Mouse (Mus musculus) small intestine, adult 2 months (tissue): ENCODE results near the gene Stk38l. TPM values are rescaled to one million over a fixed set of nuclear protein-coding genes. Genes with fewer than 3 reads are reported as not detected.

Experiments
- H3K27ac ChIP-seq: fragments of 200-500 bp; 2 replicates; pipeline ENCODE4 v1.5.1; 2012; ENCODE audit warnings: low read depth, low read length, control low read depth, inconsistent platforms; ENCODE audit not compliant: insufficient read depth
- H3K27me3 ChIP-seq: fragments of 200-500 bp; 2 replicates; pipeline ENCODE4 v1.6.1; 2012; ENCODE audit warnings: mild to moderate bottlenecking, moderate library complexity, low read length, inconsistent platforms; ENCODE audit not compliant: control insufficient read depth, insufficient read depth
- H3K36me3 ChIP-seq: fragments of 200-500 bp; 2 replicates; pipeline ENCODE4 v1.6.1; 2012; ENCODE audit warnings: mild to moderate bottlenecking, low read length, control low read depth, inconsistent platforms; ENCODE audit not compliant: control insufficient read depth, insufficient read depth
- H3K4me1 ChIP-seq: fragments of 200-500 bp; 2 replicates; pipeline ENCODE4 v1.6.1; 2012; ENCODE audit warnings: low read length, inconsistent platforms, mixed read lengths; ENCODE audit not compliant: control insufficient read depth, insufficient read depth, insufficient read length
- H3K4me3 ChIP-seq: fragments of 200-500 bp; 2 replicates; pipeline ENCODE4 v1.5.1; 2012; ENCODE audit warnings: low read depth, mild to moderate bottlenecking, control low read depth, inconsistent platforms, low read length, moderate library complexity
- CTCF ChIP-seq: fragments of 200-500 bp; IDR thresholded peaks from 2 replicates; pipeline ENCODE4 v1.5.1; 2012; ENCODE audit warnings: low read depth, mild to moderate bottlenecking, control low read depth, inconsistent platforms, low read length, moderate library complexity, mixed read lengths; ENCODE audit not compliant: insufficient replicate concordance, insufficient read length; ENCODE audit errors: extremely low read depth
- POLR2A ChIP-seq: fragments of 200-500 bp; IDR thresholded peaks from 2 replicates; pipeline ENCODE4 v1.6.1; 2012; ENCODE audit warnings: low read depth, mild to moderate bottlenecking, control low read depth, inconsistent platforms, low read length, moderate library complexity
- WGBS: fragments of 180-500 bp; shearing (Covaris S2); methylation state at CpG from one replicate; pipeline ENCODE4 v1.1.7; 2018; 5-methylcytosine and 5-hydroxymethylcytosine counted together
- polyA plus RNA-seq: library from polyadenylated mRNA; depleted of rRNA; stranded (reverse); fragments of >200 nt; gene quantifications from 2 replicates; pipeline ENCODE4 v1.2.3, GENCODE M21; 2012

Stk38l gene
- polyA plus RNA-seq, 1 experiment, result 1.6 TPM

DNA sequence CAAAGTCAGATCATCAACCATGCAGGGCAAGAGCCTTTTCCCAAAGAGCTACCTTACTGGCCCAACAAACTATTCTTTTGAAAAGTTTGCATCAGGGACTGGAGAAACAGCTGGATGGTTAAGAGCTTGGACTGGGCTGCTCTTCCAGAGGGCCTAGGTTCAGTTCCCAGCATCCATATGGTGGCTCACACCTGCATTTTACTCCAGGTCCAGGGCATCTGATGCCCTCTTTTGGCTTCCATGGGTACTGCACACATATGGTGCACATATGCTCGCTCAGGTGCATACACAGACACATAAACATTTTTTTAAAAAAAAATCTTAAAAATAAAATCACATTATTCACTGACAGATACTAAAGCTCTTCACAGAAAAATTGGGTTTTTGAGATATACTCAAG, 19.2 kb upstream of the Stk38l start:
- no peaks in the 10 kb centered on the region for H3K36me3 ChIP-seq
- no peaks in the 10 kb centered on the region for H3K4me1 ChIP-seq
- no peak overlapping the region for H3K4me3 ChIP-seq
- WGBS, result 98% methylated on average over 1 of the region's 1 CpGs
- no peak overlapping the region for H3K27ac ChIP-seq
- no peaks in the 10 kb centered on the region for H3K27me3 ChIP-seq
- no peak for TF ChIP-seq POLR2A
- no peak for TF ChIP-seq CTCF

DNA sequence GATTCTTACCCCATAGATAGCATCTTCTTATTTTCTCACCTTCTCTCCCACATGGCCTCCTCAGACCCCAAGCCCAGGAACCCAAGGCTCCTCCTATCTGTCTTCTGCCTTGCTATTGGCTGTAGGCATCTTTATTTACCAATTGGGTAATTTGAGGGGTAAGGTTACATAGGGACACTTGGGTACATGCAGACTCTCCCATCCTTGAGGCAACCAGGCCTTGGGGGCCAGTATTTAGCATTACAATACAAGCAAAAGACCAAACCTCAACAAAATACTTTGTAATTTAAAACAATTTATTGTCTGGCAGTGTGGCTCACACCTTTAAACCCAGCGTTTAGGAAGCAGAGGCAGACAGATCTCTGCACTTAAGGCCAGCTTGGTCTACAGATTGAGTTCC, 5.2 kb upstream of the Stk38l start:
- TF ChIP-seq POLR2A (no peak), CTCF (no peak)
- no peak overlapping the region for H3K4me3 ChIP-seq
- H3K27me3 ChIP-seq, result no peaks in the 10 kb centered on the region
- H3K4me1 ChIP-seq, result no peaks in the 10 kb centered on the region
- no peak overlapping the region for H3K27ac ChIP-seq
- 83% methylated on average over 1 of the region's 1 CpGs for WGBS
- H3K36me3 ChIP-seq, result no peaks in the 10 kb centered on the region

DNA sequence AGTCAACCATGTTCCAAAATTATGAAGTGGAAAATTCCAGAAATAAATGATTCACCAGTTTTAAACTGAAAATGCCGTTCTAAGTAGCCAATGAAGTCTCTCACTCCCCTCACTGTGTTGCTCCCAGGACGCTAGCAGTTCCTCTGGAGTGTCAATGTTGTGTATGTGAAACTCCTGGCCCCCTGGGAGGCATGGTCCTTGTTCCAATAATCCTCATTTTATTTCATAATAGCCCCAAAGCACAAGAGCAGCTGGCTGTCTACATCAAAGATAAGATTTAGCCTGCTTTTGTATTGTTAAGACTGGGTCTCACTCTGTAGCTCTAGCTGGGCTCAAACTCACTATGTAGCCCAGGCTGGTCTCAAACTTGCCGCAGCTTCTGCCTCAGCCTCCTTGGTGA, 990 bp upstream of the Stk38l start:
- Histone ChIP-seq H3K36me3 (no peaks in the 10 kb centered on the region), H3K27ac (no peak overlapping the region), H3K4me3 (no peak overlapping the region), H3K27me3 (no peaks in the 10 kb centered on the region), H3K4me1 (no peaks in the 10 kb centered on the region)
- 95% methylated on average over 3 of the region's 3 CpGs for whole genome bisulfite sequencing
- TF ChIP-seq CTCF, result no peak
- no peak for TF ChIP-seq POLR2A

DNA sequence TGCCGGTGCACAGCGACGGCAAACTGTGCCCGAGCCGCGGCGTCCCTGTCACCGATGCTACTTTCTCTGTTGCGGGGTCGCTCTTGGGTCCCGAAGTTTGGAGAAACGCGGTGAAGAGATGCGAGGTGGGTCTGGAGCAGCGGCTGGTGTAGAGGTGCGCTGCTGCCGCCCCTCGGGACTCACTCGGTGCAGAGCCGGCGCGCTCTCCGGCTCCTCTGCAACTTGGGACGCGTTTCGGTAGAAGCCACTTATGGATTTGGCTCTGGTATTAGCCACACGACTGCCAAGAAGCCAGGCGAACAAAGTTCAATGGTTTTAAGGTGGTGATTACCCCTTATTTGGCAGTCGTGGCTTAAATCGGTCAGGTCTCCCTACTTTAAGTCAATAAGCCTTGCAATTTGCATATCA, 593 bp downstream of the Stk38l start:
- under 1% methylated on average over 30 of the region's 30 CpGs for WGBS
- H3K36me3 ChIP-seq, result no peaks in the 10 kb centered on the region
- H3K27ac ChIP-seq, result peak overlapping the region; percentile 76
- H3K4me1 ChIP-seq, result no peaks in the 10 kb centered on the region
- TF ChIP-seq POLR2A (no peak), CTCF (no peak)
- peak overlapping the region; percentile 86 for H3K4me3 ChIP-seq
- no peaks in the 10 kb centered on the region for H3K27me3 ChIP-seq

DNA sequence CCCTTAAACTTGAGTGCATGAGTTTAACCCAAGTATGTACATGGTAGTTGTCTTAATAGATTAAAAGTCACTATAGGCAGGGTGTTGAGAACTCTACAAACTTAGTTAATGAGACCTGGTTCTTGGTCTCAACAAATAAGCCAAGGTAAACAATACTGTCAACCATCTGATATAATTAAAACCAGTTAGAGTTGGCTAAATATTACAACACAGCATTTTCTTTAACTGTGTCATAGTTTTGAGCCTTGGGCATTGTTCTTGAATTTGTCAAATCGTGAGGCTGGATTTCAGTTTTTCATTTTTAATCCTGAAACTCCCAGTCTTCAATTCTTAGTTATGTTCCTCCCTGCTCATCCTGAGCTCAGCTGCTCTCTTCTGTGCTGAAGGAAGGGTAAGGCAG, 6.2 kb downstream of the Stk38l start:
- Histone ChIP-seq H3K27ac (no peak overlapping the region), H3K4me1 (peaks cover 16% of the 10 kb centered on the region; the same call in 1 of the 2 replicates), H3K4me3 (no peak overlapping the region), H3K36me3 (no peaks in the 10 kb centered on the region), H3K27me3 (no peaks in the 10 kb centered on the region)
- WGBS, result 83% methylated on average over 1 of the region's 1 CpGs
- TF ChIP-seq CTCF, result no peak
- no peak for TF ChIP-seq POLR2A

DNA sequence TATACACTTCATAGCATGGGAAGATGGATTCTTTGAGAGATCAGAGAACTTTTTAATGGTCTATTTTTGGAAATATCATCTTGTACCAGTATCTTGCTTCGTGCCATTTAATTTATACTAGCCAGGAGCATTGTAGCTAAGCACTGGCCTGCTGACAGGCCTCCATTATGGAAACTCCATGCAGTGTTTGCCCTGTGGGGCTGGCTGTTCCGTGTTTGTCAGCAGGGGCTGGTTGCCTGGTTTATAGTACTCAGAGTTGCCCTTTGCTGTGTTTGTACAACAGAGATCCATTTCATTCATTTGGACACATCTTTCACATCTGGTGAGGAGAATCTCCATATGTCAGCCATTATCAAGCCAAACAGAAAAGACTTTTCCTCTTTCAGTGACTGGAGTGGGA, 6.9 kb downstream of the Stk38l start:
- 73% methylated on average over 2 of the region's 2 CpGs for WGBS

DNA sequence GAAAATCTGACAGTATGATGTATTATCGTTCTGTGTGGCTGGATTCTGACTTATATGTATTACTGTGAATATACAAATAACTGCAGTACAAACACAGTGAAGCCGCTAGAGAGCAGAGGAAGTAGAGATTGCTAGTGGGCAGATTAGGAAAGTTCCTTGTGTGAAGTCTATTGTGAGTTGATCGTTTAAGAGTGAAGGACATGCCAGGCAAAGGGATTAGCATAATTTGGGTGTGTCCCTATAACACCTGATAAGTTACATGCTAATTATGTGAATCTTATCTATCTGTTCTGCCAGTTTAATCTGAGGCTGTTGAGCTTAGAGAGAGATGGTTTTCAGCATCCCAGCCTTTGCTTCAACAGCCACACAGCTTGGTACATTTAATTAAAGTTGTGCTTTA, 7.4 kb downstream of the Stk38l start:
- Histone ChIP-seq H3K36me3 (no peaks in the 10 kb centered on the region), H3K4me3 (no peak overlapping the region), H3K4me1 (peaks cover 16% of the 10 kb centered on the region; the same call in 1 of the 2 replicates), H3K27ac (no peak overlapping the region), H3K27me3 (no peaks in the 10 kb centered on the region)
- TF ChIP-seq CTCF (no peak), POLR2A (no peak)
- WGBS, result 32% methylated on average over 3 of the region's 3 CpGs

More for the DNA sequence above, 6.9 kb downstream of the Stk38l start:
- Histone ChIP-seq H3K27ac (no peak overlapping the region), H3K36me3 (no peaks in the 10 kb centered on the region), H3K4me1 (peaks cover 16% of the 10 kb centered on the region; the same call in 1 of the 2 replicates), H3K27me3 (no peaks in the 10 kb centered on the region), H3K4me3 (no peak overlapping the region)
- TF ChIP-seq POLR2A (no peak), CTCF (no peak)
